Mouse (Mus musculus): ENCODE measurements at regions not wholly inside any gene's neighbourhood (a gene's known extent, or its start where the extent isn't known, plus 50 kb on each side); places are given as distances from the start of the nearest gene placed in this dataset.
"Not testable (repeated sequence)": the region's sequence is repeated elsewhere in the genome, so short reads cannot be mapped to it uniquely, and the experiment has no call there.

DNA sequence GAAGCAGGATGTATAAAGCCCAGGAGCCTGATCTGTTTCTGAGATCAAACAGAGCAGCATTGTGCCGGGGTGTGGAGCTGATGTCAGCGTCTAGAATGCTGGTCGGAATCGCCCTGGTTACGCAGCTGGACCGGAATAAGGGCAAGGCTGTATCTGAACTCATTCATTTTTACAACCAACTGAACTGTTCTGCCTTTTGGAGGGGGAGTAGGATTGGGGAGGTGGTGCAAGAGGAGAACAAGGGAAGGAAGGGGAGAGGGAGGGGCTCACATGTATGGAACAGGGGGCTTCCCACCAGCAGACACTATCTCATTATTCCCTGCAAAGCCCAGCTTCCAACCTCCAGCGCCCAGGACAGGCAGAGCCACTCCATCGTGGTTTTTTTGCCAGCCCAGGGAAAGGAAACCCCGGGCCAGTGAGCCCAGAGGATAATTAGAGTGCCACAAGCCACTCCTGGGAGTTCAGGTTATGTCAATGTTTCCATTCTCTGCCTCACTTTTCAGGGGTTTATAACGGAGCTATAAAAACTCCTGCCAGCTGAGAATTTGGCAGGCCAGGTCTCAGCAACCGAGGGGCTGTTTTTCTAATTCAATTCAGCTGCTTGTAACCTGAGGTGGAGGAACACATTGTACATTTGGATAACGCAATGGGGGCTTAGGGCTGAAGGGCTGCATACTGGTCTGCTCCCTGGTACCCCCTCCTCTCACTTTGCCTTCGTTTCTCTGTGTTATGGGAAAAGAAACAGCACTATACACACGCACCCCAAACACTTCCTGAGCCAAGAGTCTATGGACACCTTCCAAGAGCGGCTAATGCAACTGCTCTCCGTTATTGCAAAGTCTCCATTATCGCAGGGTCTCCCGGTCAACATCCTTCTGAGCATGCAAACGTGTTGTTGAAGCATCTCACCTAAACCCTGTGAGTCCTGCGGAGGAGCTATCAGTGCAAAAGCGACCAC lies 170.0 kb upstream of the Hes1 start:
- no peak for ATAC-seq (replicated peaks; ENCODE audit: low FRiP score, low TSS enrichment, poor library complexity, severe bottlenecking)

GRCm38 (mm10) chr16:29896393-29896792 lies 167.8 kb upstream of the Hes1 start:
- ATAC-seq (replicated peaks; ENCODE audit: low FRiP score, low TSS enrichment, poor library complexity, severe bottlenecking), result no peak

DNA sequence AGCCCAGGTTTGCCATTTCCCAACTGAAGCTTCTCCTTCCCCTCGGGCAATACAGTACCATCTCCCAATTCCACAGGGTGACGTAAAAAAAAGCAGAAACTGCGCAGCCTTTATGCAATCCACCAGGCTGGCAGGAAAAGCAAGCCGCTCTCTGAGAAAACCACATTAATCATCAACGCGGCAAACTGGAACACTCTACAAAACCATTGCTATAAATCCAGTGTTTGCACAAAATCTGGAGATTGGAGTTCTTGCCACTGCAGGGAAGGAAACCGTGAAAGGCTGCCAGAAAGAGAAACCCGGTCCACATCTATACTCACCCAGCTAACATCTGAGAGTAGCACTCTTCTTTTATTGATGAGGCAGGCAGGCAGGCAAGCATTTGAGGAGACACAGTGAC lies 160.7 kb upstream of the Hes1 start:
- ATAC-seq (replicated peaks; ENCODE audit: low FRiP score, low TSS enrichment, poor library complexity, severe bottlenecking), result no peak

DNA sequence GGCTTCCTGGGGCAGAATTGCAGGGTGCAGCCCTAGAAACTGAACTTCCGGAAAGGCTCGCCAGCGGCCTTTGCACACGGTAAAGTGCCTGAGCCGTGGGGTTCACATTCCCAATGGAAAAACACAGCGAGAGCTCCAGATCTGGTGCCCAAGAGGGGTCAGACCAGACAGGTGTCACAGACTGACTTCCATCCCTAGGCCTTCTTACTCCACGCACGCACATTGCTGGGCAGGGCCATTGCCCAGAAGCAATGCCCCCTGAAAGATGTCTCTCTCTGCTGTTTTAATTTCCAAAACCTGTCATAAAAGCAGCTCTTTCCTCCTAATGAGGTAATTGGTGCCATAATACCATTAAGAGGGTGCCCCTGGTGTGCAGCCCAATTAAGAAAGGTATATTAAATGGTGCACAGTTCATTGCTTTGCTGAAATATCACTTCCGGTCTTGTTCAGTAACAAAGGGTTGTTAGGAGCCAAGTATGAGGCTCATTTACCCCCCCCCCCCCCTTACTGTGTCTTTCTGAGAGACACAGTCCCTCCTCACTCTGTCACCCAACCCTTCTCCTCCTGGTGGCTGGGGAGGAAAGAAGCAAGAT lies 159.9 kb upstream of the Hes1 start:
- ATAC-seq (replicated peaks; ENCODE audit: low FRiP score, low TSS enrichment, poor library complexity, severe bottlenecking), result no peak

DNA sequence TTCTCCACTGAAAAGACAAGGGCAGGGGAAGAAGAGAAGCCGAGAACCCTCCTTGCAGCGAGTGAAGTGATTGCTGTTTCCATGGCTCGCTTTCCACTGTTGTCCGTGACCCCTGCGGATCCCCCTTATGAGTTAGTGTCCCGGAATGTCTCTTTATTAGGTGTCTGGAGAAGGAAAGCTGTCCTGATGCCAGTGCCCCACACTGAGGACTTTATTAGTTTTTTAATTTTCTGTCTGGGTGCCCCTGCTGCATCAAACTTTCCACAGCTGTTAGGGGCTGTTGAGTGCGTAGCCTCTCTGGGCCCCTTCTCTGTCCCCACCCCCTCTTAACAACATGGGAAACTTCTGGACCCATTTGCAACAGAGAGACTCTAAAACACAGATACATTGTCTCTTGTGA lies 156.9 kb upstream of the Hes1 start:
- ATAC-seq (replicated peaks; ENCODE audit: low FRiP score, low TSS enrichment, poor library complexity, severe bottlenecking), result no peak

DNA sequence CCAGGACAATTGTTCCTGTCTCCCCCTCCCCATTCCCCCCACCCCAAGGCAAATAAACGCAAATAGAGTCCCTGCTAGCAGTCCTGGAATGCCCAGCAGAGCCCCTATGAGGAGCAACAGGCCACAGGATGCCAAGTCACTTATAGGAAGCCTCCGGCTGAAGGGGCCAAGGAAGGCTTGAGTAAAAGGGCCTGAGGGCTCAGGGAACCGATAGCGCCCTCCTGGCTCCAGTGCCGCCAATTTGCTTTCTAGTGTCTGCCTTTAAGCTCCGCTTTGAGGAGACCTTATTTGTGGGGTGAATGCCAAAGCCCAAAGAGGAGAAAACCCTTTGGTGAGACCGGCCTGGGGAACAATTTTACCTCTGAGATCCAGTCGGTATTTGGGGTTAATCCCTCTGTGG lies 156.2 kb upstream of the Hes1 start:
- no peak for ATAC-seq (replicated peaks; ENCODE audit: low FRiP score, low TSS enrichment, poor library complexity, severe bottlenecking)

- ATAC-seq (replicated peaks; ENCODE audit: low FRiP score, low TSS enrichment, poor library complexity, severe bottlenecking), result no peak
These were observed 154.2 kb upstream of the Hes1 start for GRCm38 (mm10) chr16:29909923-29910465.

DNA sequence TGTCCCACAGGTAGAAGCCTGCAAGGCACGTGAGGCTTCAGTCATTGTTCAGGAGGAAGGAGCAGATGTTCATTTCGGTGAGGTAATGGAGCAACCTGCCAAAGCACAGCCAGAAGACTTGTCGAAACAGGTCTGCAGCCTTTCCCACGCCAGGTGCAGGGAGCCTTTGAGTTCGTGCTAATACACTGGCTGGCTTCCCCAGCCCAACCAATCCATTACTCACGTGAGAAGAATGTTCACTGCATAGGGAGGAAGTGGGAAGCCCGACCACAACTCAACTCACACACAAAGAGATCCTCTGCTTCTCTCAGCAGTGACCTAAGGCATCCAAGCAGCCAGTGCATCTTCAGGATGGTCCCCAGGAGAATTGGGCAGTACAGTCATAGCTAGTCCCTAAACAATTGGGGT lies 153.0 kb upstream of the Hes1 start:
- no peak for ATAC-seq (replicated peaks; ENCODE audit: low FRiP score, low TSS enrichment, poor library complexity, severe bottlenecking)

DNA sequence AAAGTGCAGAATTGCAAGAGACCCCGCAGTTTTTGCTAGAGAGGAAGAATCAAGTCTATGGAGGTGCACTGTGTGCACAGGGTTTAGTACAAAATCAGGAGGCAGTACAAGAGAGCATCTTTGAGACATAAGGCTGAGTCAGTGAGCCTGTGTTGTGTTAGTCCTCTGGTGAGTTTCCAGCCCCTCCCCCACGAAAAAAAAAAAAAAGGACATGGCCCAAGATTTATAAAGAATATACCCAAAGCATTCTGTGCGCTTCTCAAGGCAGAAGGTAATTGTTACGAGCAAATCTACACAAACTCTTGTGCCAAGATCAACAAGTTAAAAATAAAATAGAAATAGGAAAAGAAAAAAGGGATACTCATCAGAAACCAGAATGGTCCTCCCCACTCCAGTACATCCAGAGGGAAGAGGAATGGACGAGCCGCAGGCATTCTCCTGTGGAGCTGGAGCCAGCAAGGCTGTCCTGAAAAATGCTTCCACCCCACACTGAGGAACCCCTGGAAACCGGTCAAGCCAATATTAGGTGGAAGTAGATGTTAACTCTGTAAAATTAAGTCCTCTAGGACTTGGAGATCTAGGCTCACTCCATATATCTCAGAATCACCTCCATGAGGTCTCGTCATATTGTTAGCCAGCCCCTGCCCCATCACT lies 150.7 kb upstream of the Hes1 start:
- no peak for ATAC-seq (replicated peaks; ENCODE audit: low FRiP score, low TSS enrichment, poor library complexity, severe bottlenecking)

GRCm38 (mm10) chr16:29915346-29915745 lies 148.8 kb upstream of the Hes1 start:
- ATAC-seq (replicated peaks; ENCODE audit: low FRiP score, low TSS enrichment, poor library complexity, severe bottlenecking), result no peak

GRCm38 (mm10) chr16:29917989-29918388 lies 146.2 kb upstream of the Hes1 start:
- no peak for ATAC-seq (replicated peaks; ENCODE audit: low FRiP score, low TSS enrichment, poor library complexity, severe bottlenecking)

DNA sequence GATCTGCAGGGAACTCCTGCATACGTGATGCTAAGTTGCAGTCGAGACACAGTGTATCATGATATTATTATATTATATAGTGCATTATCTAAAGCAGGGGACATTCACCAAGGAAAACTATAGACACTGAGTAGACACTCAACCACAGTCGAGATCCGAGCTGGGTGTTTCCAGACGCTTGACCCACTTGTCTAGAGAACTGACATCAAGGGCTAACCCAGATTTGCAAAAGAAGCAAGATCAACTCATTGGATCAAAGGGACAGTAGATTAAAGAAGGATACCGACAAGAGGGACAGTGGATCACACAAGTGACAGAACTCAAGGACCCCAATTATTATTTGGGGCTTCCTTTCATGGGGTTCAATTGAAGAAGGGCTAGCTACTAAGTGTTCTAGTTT lies 145.8 kb upstream of the Hes1 start:
- ATAC-seq (replicated peaks; ENCODE audit: low FRiP score, low TSS enrichment, poor library complexity, severe bottlenecking), result no peak

GRCm38 (mm10) chr16:29920940-29921339 lies 143.2 kb upstream of the Hes1 start:
- no peak for ATAC-seq (replicated peaks; ENCODE audit: low FRiP score, low TSS enrichment, poor library complexity, severe bottlenecking)

DNA sequence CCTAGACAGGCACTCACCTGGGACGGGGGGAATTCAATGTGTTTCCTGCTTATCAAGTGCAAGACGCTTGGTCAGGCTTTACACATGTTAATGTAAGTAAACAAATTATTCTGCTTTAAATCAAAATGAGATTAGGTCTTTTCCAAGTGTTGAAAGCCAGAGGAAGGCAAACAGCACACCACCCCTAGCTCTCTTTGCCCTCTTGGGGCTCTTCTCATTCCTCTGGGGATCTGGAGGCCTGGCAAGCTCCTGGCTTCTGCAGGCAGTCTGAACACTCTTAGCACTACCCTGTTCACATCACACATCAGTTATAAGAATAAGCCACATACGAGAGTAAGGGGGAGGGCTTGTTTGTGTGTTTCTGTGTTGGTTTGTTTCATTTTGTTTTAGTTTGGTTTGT lies 142.8 kb upstream of the Hes1 start:
- ATAC-seq (replicated peaks; ENCODE audit: low FRiP score, low TSS enrichment, poor library complexity, severe bottlenecking), result no peak

GRCm38 (mm10) chr16:29927276-29927675 lies 136.9 kb upstream of the Hes1 start:
- ATAC-seq (replicated peaks; ENCODE audit: low FRiP score, low TSS enrichment, poor library complexity, severe bottlenecking), result not testable (repeated sequence)

DNA sequence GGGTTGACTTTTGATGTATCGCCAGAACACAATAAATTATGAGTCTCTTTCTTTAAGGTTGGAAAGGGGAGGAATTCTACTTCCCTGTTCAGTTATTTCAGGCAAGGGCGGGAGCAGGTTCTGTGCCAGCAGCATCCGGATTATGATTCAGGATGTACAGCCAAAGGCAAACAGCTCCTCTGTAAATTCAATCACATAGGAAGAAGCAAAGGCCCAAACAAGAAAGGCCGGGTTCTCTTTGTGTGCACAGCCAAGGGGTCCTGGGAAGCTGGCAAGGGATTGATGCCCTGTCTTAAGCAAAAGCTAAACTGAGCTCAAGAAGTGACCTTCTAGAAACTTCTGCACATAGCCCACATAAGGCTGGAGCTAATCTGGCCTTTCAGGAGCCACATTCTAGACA lies 135.9 kb upstream of the Hes1 start:
- no peak for ATAC-seq (replicated peaks; ENCODE audit: low FRiP score, low TSS enrichment, poor library complexity, severe bottlenecking)

DNA sequence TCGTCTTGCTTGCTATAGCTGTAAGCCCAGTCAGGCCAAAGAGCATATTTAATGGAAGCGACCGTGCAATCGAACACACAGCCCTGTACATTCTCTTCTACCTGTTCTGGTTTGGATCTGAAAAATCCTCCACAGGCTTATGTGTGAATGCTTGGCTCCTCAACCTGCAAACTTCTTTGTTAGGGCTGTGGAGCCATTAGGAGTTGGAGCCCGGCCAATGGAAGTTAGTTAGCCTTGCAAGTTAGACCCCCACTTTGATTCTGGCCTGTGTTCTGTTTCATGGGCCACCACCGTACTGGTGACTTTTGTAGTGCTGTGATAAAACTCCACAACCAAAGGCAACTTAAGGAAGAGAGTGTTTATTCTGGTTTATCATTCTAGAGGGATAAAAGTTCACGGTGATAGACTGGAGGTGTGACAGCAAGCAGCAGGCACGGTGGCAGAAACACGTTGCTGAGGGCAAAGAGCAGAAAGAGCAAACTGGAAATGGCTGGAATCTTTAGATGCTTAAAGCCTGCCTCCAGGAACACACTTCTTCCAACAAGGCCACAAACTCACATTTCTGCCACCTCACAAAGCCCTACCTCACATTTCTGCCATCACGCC lies 132.3 kb upstream of the Hes1 start:
- no peak for ATAC-seq (replicated peaks; ENCODE audit: low FRiP score, low TSS enrichment, poor library complexity, severe bottlenecking)

DNA sequence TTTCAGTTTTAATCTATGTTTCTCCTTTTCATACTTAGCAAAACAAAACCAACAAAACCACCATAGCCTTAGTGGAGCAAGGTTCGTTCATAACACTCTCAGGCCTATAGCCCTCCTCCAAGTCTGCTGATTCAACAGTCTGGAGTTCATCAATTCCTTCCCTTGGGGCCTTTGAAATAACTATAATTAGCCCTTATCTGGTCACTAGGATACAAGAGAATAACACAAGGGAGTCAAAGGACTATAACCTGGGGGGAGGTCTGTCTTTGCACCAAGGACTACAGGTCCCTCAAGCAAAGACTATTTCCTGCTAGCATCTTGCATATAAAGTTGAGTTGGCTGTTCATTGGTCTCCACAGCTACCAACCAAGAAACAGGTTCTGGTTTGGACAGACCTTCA lies 129.5 kb upstream of the Hes1 start:
- ATAC-seq (replicated peaks; ENCODE audit: low FRiP score, low TSS enrichment, poor library complexity, severe bottlenecking), result no peak

GRCm38 (mm10) chr16:29938700-29939099 lies 125.5 kb upstream of the Hes1 start:
- ATAC-seq (replicated peaks; ENCODE audit: low FRiP score, low TSS enrichment, poor library complexity, severe bottlenecking), result no peak

GRCm38 (mm10) chr16:29939331-29939850 lies 124.8 kb upstream of the Hes1 start:
- ATAC-seq (replicated peaks; ENCODE audit: low FRiP score, low TSS enrichment, poor library complexity, severe bottlenecking), result no peak
